In the genomic region with DNA sequence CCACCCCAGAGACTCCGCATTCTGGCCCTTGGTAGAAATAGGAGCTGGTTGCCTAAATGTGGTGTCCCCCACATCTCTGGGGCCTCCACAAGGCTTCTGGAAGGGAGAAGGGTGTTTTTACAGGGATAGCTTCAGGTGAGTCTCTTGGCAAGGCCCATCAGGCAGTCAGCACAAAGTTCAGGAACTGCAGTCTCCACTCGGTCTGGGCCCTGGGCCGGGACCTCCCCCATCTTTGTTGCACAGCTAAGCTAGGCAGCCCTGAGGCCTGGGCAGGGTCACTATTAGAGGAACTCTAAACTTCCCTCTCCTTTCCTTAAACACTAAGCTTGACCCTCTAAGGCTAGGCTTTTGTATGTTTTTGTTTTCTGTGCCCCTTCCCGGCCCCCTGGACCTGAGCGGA, we compare ENCODE assay signal across 8 mouse cellular contexts. TPM values are rescaled to one million over a fixed set of nuclear protein-coding genes. Genes with fewer than 3 reads are reported as not detected.
DNase-seq lines count a peak whose midpoint lies in the region; ATAC-seq and TF ChIP-seq lines count a peak whose summit lies in the region.

No protein-coding gene starts in this region.

- 31% methylated on average over 5 of the region's 5 CpGs for WGBS in spleen, adult 2 months
- 28% methylated on average over 5 of the region's 5 CpGs for WGBS in liver, embryonic 12.5 days (ENCODE audit: insufficient replicate concordance)
- 26% methylated on average over 5 of the region's 5 CpGs for WGBS in stomach, embryonic 15.5 days

- peaks cover 5% of the 10 kb centered on the region for H3K4me1 ChIP-seq in spleen, adult 2 months (ENCODE audit: control insufficient read depth, insufficient read depth, insufficient read length)
- peaks cover 42% of the 10 kb centered on the region for H3K4me1 ChIP-seq in liver, embryonic 12.5 days
- H3K4me1 ChIP-seq in stomach, embryonic 15.5 days: peaks cover 17% of the 10 kb centered on the region

- peak; percentile 23 for DNase-seq in adrenal gland, adult 2 months
- DNase-seq in adrenal gland, postnatal 25 days: no peak
- DNase-seq in spleen, adult 2 months (ENCODE audit: low read depth in 1 of 2, low spot score in 2 of 2): no peak
- DNase-seq in spleen, postnatal 36 days (ENCODE audit: low spot score in 2 of 2): no peak
- no peak for DNase-seq in adrenal gland, postnatal 14 days

- peak overlapping the region; percentile 74 for H3K9ac ChIP-seq in liver, embryonic 12.5 days
- H3K9ac ChIP-seq in stomach, embryonic 15.5 days: peak overlapping the region; percentile 50; the same call in 1 of the 2 replicates

- H3K27me3 ChIP-seq in spleen, adult 2 months (ENCODE audit: control insufficient read depth, insufficient read depth, low read length): no peaks in the 10 kb centered on the region
- H3K27me3 ChIP-seq in liver, embryonic 12.5 days (replicated peaks): 0 out of 2 replicates have a peak, but pooled peaks cover 6% of the 10 kb centered on the region
- H3K27me3 ChIP-seq in stomach, embryonic 15.5 days (replicated peaks): no peaks in the 10 kb centered on the region

- TF ChIP-seq CTCF in spleen, adult 2 months (IDR thresholded peaks at IDR 0.05; ENCODE audit: extremely low read depth, insufficient read depth, insufficient read length, insufficient replicate concordance): no peak

- H3K4me3 ChIP-seq in spleen, adult 2 months (ENCODE audit: extremely low read depth, insufficient read depth, insufficient read length): peak overlapping the region; percentile 58; the same call in 1 of the 2 replicates
- peak overlapping the region; percentile 63 for H3K4me3 ChIP-seq in liver, embryonic 12.5 days
- peak overlapping the region; percentile 59 for H3K4me3 ChIP-seq in stomach, embryonic 15.5 days (replicated peaks)

- H3K9me3 ChIP-seq in liver, embryonic 12.5 days (replicated peaks): no peaks in the 10 kb centered on the region
- no peaks in the 10 kb centered on the region for H3K9me3 ChIP-seq in stomach, embryonic 15.5 days

- no peak for TF ChIP-seq POLR2A in spleen, adult 2 months (IDR thresholded peaks at IDR 0.05; ENCODE audit: low read depth, low read length)

- peak overlapping the region; percentile 93 for H3K4me2 ChIP-seq in liver, embryonic 12.5 days
- peak overlapping the region; percentile 86 for H3K4me2 ChIP-seq in stomach, embryonic 15.5 days

- peak overlapping the region; percentile 29; the same call in 1 of the 2 replicates for H3K27ac ChIP-seq in spleen, adult 2 months (ENCODE audit: insufficient read depth, low read length)
- peak overlapping the region; percentile 65 for H3K27ac ChIP-seq in liver, embryonic 12.5 days
- H3K27ac ChIP-seq in stomach, embryonic 15.5 days: peak overlapping the region; percentile 69

- H3K36me3 ChIP-seq in spleen, adult 2 months (ENCODE audit: control insufficient read depth, insufficient read depth, low read length): no peaks in the 10 kb centered on the region
- 0 out of 2 replicates have a peak, but pooled peaks cover 4% of the 10 kb centered on the region for H3K36me3 ChIP-seq in liver, embryonic 12.5 days
- no peaks in the 10 kb centered on the region for H3K36me3 ChIP-seq in stomach, embryonic 15.5 days

- ATAC-seq in liver, embryonic 12.5 days: no peak
- ATAC-seq in stomach, embryonic 15.5 days (ENCODE audit: insufficient read depth, low FRiP score, low read depth): no peak
- ATAC-seq in activated CD4-positive, CD25-positive, alpha-beta regulatory T cell, adult 4 months: no peak

RNA-seq across cellular contexts. Expression of gene Pygl, which starts 4.6 kb away (rescaled TPM):
- 100 to 1,000 TPM in 1 of 2 experiments, 10 to 100 TPM in 1; 94.6 to 157 TPM for total RNA-seq in adrenal gland, adult 2 months (2021)
- 58.7 and 87.6 TPM in 2 replicates for polyA plus RNA-seq in adrenal gland, adult 2 months (2012; rRNA removed)
- 82.2 and 92.3 TPM in 2 replicates for total RNA-seq in adrenal gland, postnatal 25 days (2021)
- polyA plus RNA-seq in spleen, adult 2 months (2012; rRNA removed): 12.9 and 13.2 TPM in 2 replicates
- 29.4 and 29.5 TPM in 2 replicates for polyA plus RNA-seq in liver, embryonic 12.5 days (2016; fragmentation: Nextera tagmentation; extraction: Ambion mirVana)
- 37.0 and 39.3 TPM in 2 replicates for polyA plus RNA-seq in stomach, embryonic 15.5 days (2015; fragmentation: Nextera tagmentation; extraction: Ambion mirVana)
- 93.4 and 126 TPM in 2 replicates for total RNA-seq in adrenal gland, postnatal 14 days (2021)
- under 1 TPM; 0.17 to 0.42 TPM for polyA plus RNA-seq in activated CD4-positive, CD25-positive, alpha-beta regulatory T cell, adult 4 months (2017; shearing (Covaris generic))
